In the genomic region with DNA sequence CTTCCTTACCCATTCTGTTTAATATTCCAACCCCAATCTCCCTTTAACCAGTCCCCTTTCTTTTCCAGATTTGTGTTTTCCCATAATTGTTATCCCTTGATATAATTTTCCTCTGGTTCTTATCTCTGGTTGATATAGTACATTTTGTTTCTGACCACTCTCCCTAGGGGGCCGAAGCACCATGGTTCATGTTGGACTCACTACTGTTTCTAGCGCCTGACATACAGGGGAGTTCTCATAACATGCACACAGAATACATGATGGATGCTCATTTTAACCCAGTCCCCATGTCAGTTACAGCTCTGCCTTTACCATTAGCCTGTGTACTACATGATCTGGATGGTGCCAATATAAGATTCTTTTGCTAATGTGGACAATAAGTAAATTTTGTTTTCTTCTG, we compare ENCODE assay signal across 8 mouse cellular contexts. TPM values are rescaled to one million over a fixed set of nuclear protein-coding genes. Genes with fewer than 3 reads are reported as not detected.
DNase-seq lines count a peak whose midpoint lies in the region; ATAC-seq and TF ChIP-seq lines count a peak whose summit lies in the region.

No protein-coding gene starts in this region.

- H3K27ac ChIP-seq in heart, embryonic 14.5 days (replicated peaks in 1 of 2; ENCODE audit: control insufficient read depth in 1 of 2, insufficient read depth in 1 of 2, low read depth in 2 of 2, low read length in 2 of 2) = no peak overlapping the region
- no peak overlapping the region for H3K27ac ChIP-seq in cortical plate, adult 2 months (ENCODE audit: insufficient read depth, low read length)
- no peak overlapping the region for H3K27ac ChIP-seq in hindbrain, embryonic 12.5 days
- no peak overlapping the region for H3K27ac ChIP-seq in midbrain, embryonic 11.5 days (ENCODE audit: low read depth, low read length)

- no peaks in the 10 kb centered on the region for H3K27me3 ChIP-seq in heart, embryonic 14.5 days (ENCODE audit: control insufficient read depth, insufficient read depth, low read length)
- no peaks in the 10 kb centered on the region for H3K27me3 ChIP-seq in hindbrain, embryonic 12.5 days
- H3K27me3 ChIP-seq in midbrain, embryonic 11.5 days (ENCODE audit: control insufficient read depth, insufficient read depth, low read length) = no peaks in the 10 kb centered on the region

- H3K4me1 ChIP-seq in heart, embryonic 14.5 days (ENCODE audit: control insufficient read depth in 2 of 2, insufficient read depth in 2 of 2, low read length in 2 of 2) = peaks cover 14 to 20% of the 10 kb centered on the region in 2 experiments
- H3K4me1 ChIP-seq in cortical plate, adult 2 months (ENCODE audit: control insufficient read depth, insufficient read depth, low read length) = peaks cover 6% of the 10 kb centered on the region; the same call in 1 of the 2 replicates
- H3K4me1 ChIP-seq in hindbrain, embryonic 12.5 days = peaks cover 40% of the 10 kb centered on the region
- peaks cover 27% of the 10 kb centered on the region for H3K4me1 ChIP-seq in midbrain, embryonic 11.5 days (ENCODE audit: control insufficient read depth, insufficient read depth, low read length)
- peaks cover 9% of the 10 kb centered on the region for H3K4me1 ChIP-seq in lung, adult 2 months (ENCODE audit: control insufficient read depth, insufficient read depth, low read length)

- DNase-seq in heart, postnatal 14 days = no peak
- DNase-seq in midbrain, embryonic 11.5 days (ENCODE audit: low spot score, missing footprints) = no peak
- DNase-seq in spleen, postnatal 14 days (ENCODE audit: low spot score in 2 of 2) = no peak
- no peak for DNase-seq in thymus, postnatal 36 days
- DNase-seq in lung, adult 2 months = no peak

- no peak for ATAC-seq in heart, embryonic 14.5 days (ENCODE audit: insufficient number of reproducible peaks, insufficient read depth, low FRiP score, low read depth)
- ATAC-seq in hindbrain, embryonic 12.5 days (ENCODE audit: low FRiP score) = no peak
- no peak for ATAC-seq in midbrain, embryonic 11.5 days (ENCODE audit: low FRiP score)

- no peaks in the 10 kb centered on the region for H3K9me3 ChIP-seq in heart, embryonic 14.5 days (ENCODE audit: control insufficient read depth, low read length)
- H3K9me3 ChIP-seq in hindbrain, embryonic 12.5 days (replicated peaks) = no peaks in the 10 kb centered on the region
- H3K9me3 ChIP-seq in midbrain, embryonic 11.5 days (ENCODE audit: control insufficient read depth, low read length) = no peaks in the 10 kb centered on the region

- peaks cover 41% of the 10 kb centered on the region for H3K36me3 ChIP-seq in heart, embryonic 14.5 days (ENCODE audit: control insufficient read depth, insufficient read depth, low read length)
- peaks cover 35% of the 10 kb centered on the region for H3K36me3 ChIP-seq in hindbrain, embryonic 12.5 days
- peaks cover 2% of the 10 kb centered on the region; the same call in 1 of the 2 replicates for H3K36me3 ChIP-seq in midbrain, embryonic 11.5 days (ENCODE audit: control insufficient read depth, insufficient read depth, low read length)

- peak overlapping the region; percentile 89; the same call in 1 of the 2 replicates for H3K4me2 ChIP-seq in heart, embryonic 14.5 days (ENCODE audit: low read length)
- H3K4me2 ChIP-seq in hindbrain, embryonic 12.5 days (replicated peaks) = peak overlapping the region; percentile 93
- no peak overlapping the region for H3K4me2 ChIP-seq in midbrain, embryonic 11.5 days

- no peak overlapping the region for H3K9ac ChIP-seq in heart, embryonic 14.5 days (ENCODE audit: low read length)
- H3K9ac ChIP-seq in hindbrain, embryonic 12.5 days = 0 out of 2 replicates have a peak overlapping the region, but pooled peaks have one; percentile 15
- H3K9ac ChIP-seq in midbrain, embryonic 11.5 days (ENCODE audit: low read length) = no peak overlapping the region

- TF ChIP-seq CTCF in cortical plate, adult 2 months (IDR thresholded peaks at IDR 0.05; ENCODE audit: extremely low read depth, insufficient read depth, low read length) = no peak
- no peak for TF ChIP-seq CTCF in lung, adult 2 months (IDR thresholded peaks at IDR 0.05; ENCODE audit: insufficient read depth, low read length)

- intact Hi-C loops in heart, postnatal 14 days (cut with DNase I) = no loop called here

- TF ChIP-seq POLR2A in cortical plate, adult 2 months (IDR thresholded peaks at IDR 0.05; ENCODE audit: extremely low read depth, insufficient read depth, low read length) = no peak
- no peak for TF ChIP-seq POLR2A in lung, adult 2 months (IDR thresholded peaks at IDR 0.05; ENCODE audit: borderline replicate concordance, extremely low read depth, low read depth, low read length)

- H3K4me3 ChIP-seq in heart, embryonic 14.5 days (ENCODE audit: control insufficient read depth in 1 of 2, insufficient read depth in 1 of 2, low read depth in 1 of 2, low read length in 2 of 2) = peak overlapping the region in 1 of 2 experiments; percentile 87; a peak in 2 of 4 replicates
- peak overlapping the region; percentile 47; the same call in 1 of the 2 replicates for H3K4me3 ChIP-seq in cortical plate, adult 2 months (ENCODE audit: insufficient read depth, low read length)
- peak overlapping the region; percentile 92; the same call in 1 of the 2 replicates for H3K4me3 ChIP-seq in hindbrain, embryonic 12.5 days
- H3K4me3 ChIP-seq in midbrain, embryonic 11.5 days (ENCODE audit: low read depth, low read length) = peak overlapping the region; percentile 87; the same call in 1 of the 2 replicates
- no peak overlapping the region for H3K4me3 ChIP-seq in lung, adult 2 months (replicated peaks; ENCODE audit: extremely low read depth, low read depth, low read length)

- WGBS in heart, embryonic 14.5 days = 68% methylated on average over 2 of the region's 2 CpGs
- 72% methylated on average over 2 of the region's 2 CpGs for WGBS in hindbrain, embryonic 12.5 days
- 75% methylated on average over 2 of the region's 2 CpGs for whole genome bisulfite sequencing in midbrain, embryonic 11.5 days
- 66% methylated on average over 2 of the region's 2 CpGs for WGBS in lung, adult 2 months

RNA-seq across cellular contexts. Expression of a gene that starts 0.8 kb away (rescaled TPM):
- 222 and 250 TPM in 2 replicates for polyA plus RNA-seq in heart, embryonic 14.5 days (2014; fragmentation: Nextera tagmentation; extraction: Ambion mirVana)
- 100 to 1,000 TPM; 128 to 129 TPM for total RNA-seq in heart, postnatal 14 days (2021)
- polyA plus RNA-seq in cortical plate, adult 2 months (2012; rRNA removed) = 800 and 801 TPM in 2 replicates
- polyA plus RNA-seq in hindbrain, embryonic 12.5 days (2016; fragmentation: Nextera tagmentation; extraction: Ambion mirVana) = 267 and 289 TPM in 2 replicates
- polyA plus RNA-seq in midbrain, embryonic 11.5 days (2014; fragmentation: Nextera tagmentation; extraction: Ambion mirVana) = 214 and 216 TPM in 2 replicates
- polyA plus RNA-seq in lung, adult 2 months (2012; rRNA removed) = 452 and 484 TPM in 2 replicates

RNA-seq across cellular contexts. Expression of a gene that starts 3.9 kb away (rescaled TPM):
- 10.4 and 10.6 TPM in 2 replicates for polyA plus RNA-seq in heart, embryonic 14.5 days (2014; fragmentation: Nextera tagmentation; extraction: Ambion mirVana)
- 1 to 10 TPM; 2.7 to 2.9 TPM for total RNA-seq in heart, postnatal 14 days (2021)
- 13.8 and 14.4 TPM in 2 replicates for polyA plus RNA-seq in cortical plate, adult 2 months (2012; rRNA removed)
- polyA plus RNA-seq in hindbrain, embryonic 12.5 days (2016; fragmentation: Nextera tagmentation; extraction: Ambion mirVana) = 20.5 and 22.4 TPM in 2 replicates
- 23.9 and 27.7 TPM in 2 replicates for polyA plus RNA-seq in midbrain, embryonic 11.5 days (2014; fragmentation: Nextera tagmentation; extraction: Ambion mirVana)
- 10.7 and 11.5 TPM in 2 replicates for polyA plus RNA-seq in lung, adult 2 months (2012; rRNA removed)

RNA-seq across cellular contexts. Expression of a gene that starts 4.6 kb away (rescaled TPM):
- polyA plus RNA-seq in heart, embryonic 14.5 days (2014; fragmentation: Nextera tagmentation; extraction: Ambion mirVana) = 13.8 and 18.2 TPM in 2 replicates
- total RNA-seq in heart, postnatal 14 days (2021) = 1 to 10 TPM; 7.5 to 8.0 TPM
- polyA plus RNA-seq in cortical plate, adult 2 months (2012; rRNA removed) = 119 and 122 TPM in 2 replicates
- polyA plus RNA-seq in hindbrain, embryonic 12.5 days (2016; fragmentation: Nextera tagmentation; extraction: Ambion mirVana) = 43.9 and 44.3 TPM in 2 replicates
- polyA plus RNA-seq in midbrain, embryonic 11.5 days (2014; fragmentation: Nextera tagmentation; extraction: Ambion mirVana) = 26.8 and 29.1 TPM in 2 replicates
- 22.3 and 23.4 TPM in 2 replicates for polyA plus RNA-seq in lung, adult 2 months (2012; rRNA removed)

RNA-seq across cellular contexts. Expression of a gene that starts 15.6 kb away (rescaled TPM):
- polyA plus RNA-seq in heart, embryonic 14.5 days (2014; fragmentation: Nextera tagmentation; extraction: Ambion mirVana) = 0.49 and 0.70 TPM in 2 replicates
- total RNA-seq in heart, postnatal 14 days (2021) = under 1 TPM; 0.39 to 0.45 TPM
- polyA plus RNA-seq in cortical plate, adult 2 months (2012; rRNA removed) = 1.4 and 2.1 TPM in 2 replicates
- 2.9 TPM in 2 replicates for polyA plus RNA-seq in hindbrain, embryonic 12.5 days (2016; fragmentation: Nextera tagmentation; extraction: Ambion mirVana)
- polyA plus RNA-seq in midbrain, embryonic 11.5 days (2014; fragmentation: Nextera tagmentation; extraction: Ambion mirVana) = 0.76 and 1.4 TPM in 2 replicates
- 15.4 and 15.8 TPM in 2 replicates for polyA plus RNA-seq in lung, adult 2 months (2012; rRNA removed)

RNA-seq across cellular contexts. Expression of a gene that starts 26.9 kb away (rescaled TPM):
- polyA plus RNA-seq in heart, embryonic 14.5 days (2014; fragmentation: Nextera tagmentation; extraction: Ambion mirVana) = 35.5 and 36.4 TPM in 2 replicates
- total RNA-seq in heart, postnatal 14 days (2021) = 10 to 100 TPM; 64.9 to 66.9 TPM
- polyA plus RNA-seq in cortical plate, adult 2 months (2012; rRNA removed) = 124 and 127 TPM in 2 replicates
- 62.2 and 65.5 TPM in 2 replicates for polyA plus RNA-seq in hindbrain, embryonic 12.5 days (2016; fragmentation: Nextera tagmentation; extraction: Ambion mirVana)
- 49.0 and 54.7 TPM in 2 replicates for polyA plus RNA-seq in midbrain, embryonic 11.5 days (2014; fragmentation: Nextera tagmentation; extraction: Ambion mirVana)
- 82.2 and 93.8 TPM in 2 replicates for polyA plus RNA-seq in lung, adult 2 months (2012; rRNA removed)
